Mouse (Mus musculus) heart, adult 2 months (tissue): ENCODE data around the gene Zmiz1.

ENCODE experiments used
- CTCF ChIP-seq: fragments of 200-600 bp; IDR thresholded peaks from 2 replicates; pipeline ENCODE4 v1.8.1; 2022; ENCODE audit warnings: antibody characterized with exemption, mild to moderate bottlenecking, moderate library complexity
- EP300 ChIP-seq: fragments of 200-500 bp; IDR thresholded peaks from 2 replicates; pipeline ENCODE4 v1.6.1; 2011; ENCODE audit warnings: low read depth, low read length, control low read depth; ENCODE audit not compliant: insufficient read depth

DNA sequence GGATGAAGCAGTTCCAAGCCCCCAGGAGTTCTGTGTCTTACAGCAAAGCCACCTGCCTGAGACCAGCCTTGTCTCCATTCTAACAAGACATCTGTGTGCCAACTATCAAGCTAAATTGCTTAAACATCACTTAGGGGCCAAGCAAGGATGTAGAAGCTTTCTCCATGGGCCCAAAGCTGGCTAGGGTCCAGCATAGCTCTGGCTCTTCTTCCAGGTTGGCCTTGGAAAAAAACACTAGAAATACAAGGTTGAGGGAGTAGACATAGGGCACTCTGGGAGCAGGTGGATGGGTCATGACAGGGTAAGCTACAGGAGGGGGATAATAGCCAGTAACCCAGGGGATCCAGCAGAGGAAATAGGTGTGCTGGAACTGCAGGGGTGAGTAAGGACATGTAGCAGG is 20.7 kb upstream of the Zmiz1 start:
- no peak for TF ChIP-seq CTCF
- no peak for TF ChIP-seq EP300
